Mouse (Mus musculus): ENCODE measurements around the gene Trim31. TPM values are rescaled to one million over a fixed set of nuclear protein-coding genes. Genes with fewer than 3 reads are reported as not detected.

Trim31 gene
- polyA plus RNA-seq, 1 experiment = not detected

- H3K4me3 ChIP-seq (ENCODE audit: insufficient read depth, low read depth, low read length) = no peak overlapping the region
- no peaks in the 10 kb centered on the region for H3K4me1 ChIP-seq (ENCODE audit: control insufficient read depth, insufficient read depth, low read length)
- no peak overlapping the region for H3K27ac ChIP-seq (ENCODE audit: insufficient read depth, low read depth, low read length)
- WGBS = 78% methylated on average over 12 of the region's 12 CpGs
- TF ChIP-seq CTCF (IDR thresholded peaks at IDR 0.05; ENCODE audit: insufficient read depth, low read depth, low read length) (no peak), POLR2A (IDR thresholded peaks at IDR 0.05; ENCODE audit: insufficient read depth, low read depth, low read length) (no peak)
Observed at GRCm38 (mm10) chr17:36929236-36929932, 31.5 kb downstream of the Trim31 start.

DNA sequence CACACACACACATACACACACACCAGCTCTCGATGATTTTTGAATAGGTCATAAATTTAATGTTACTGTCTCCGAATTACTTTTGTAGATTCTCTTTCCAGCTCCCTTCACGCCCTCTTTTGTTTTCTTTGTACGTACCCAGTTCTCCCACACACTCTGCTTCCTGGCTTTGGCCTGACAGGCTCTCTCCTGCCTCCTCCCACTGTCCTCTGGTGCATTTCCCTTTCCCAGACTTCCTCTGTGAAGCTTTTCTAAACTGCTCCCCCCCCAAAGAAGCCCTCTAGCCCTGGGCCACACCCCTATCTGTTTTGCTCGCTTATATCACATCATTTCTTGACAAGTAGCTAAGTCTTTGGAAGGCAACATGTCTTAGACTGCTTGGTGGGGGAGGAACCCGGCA lies 32.3 kb downstream of the Trim31 start:
- WGBS = 66% methylated on average over 6 of the region's 6 CpGs
- no peak overlapping the region for H3K4me3 ChIP-seq (ENCODE audit: insufficient read depth, low read depth, low read length)
- H3K27ac ChIP-seq (ENCODE audit: insufficient read depth, low read depth, low read length) = no peak overlapping the region
- no peak for TF ChIP-seq CTCF (IDR thresholded peaks at IDR 0.05; ENCODE audit: insufficient read depth, low read depth, low read length)
- TF ChIP-seq POLR2A (IDR thresholded peaks at IDR 0.05; ENCODE audit: insufficient read depth, low read depth, low read length) = no peak
- no peaks in the 10 kb centered on the region for H3K4me1 ChIP-seq (ENCODE audit: control insufficient read depth, insufficient read depth, low read length)

GRCm38 (mm10) chr17:36931130-36931529 lies 33.2 kb downstream of the Trim31 start:
- 77% methylated on average over 4 of the region's 4 CpGs for WGBS
- Histone ChIP-seq H3K27ac (ENCODE audit: insufficient read depth, low read depth, low read length) (no peak overlapping the region), H3K4me1 (ENCODE audit: control insufficient read depth, insufficient read depth, low read length) (no peaks in the 10 kb centered on the region), H3K4me3 (ENCODE audit: insufficient read depth, low read depth, low read length) (no peak overlapping the region)
- TF ChIP-seq CTCF (IDR thresholded peaks at IDR 0.05; ENCODE audit: insufficient read depth, low read depth, low read length) = no peak
- no peak for TF ChIP-seq POLR2A (IDR thresholded peaks at IDR 0.05; ENCODE audit: insufficient read depth, low read depth, low read length)

- 72% methylated on average over 2 of the region's 2 CpGs for WGBS
- H3K27ac ChIP-seq (ENCODE audit: insufficient read depth, low read depth, low read length) = no peak overlapping the region
- no peak for TF ChIP-seq CTCF (IDR thresholded peaks at IDR 0.05; ENCODE audit: insufficient read depth, low read depth, low read length)
- TF ChIP-seq POLR2A (IDR thresholded peaks at IDR 0.05; ENCODE audit: insufficient read depth, low read depth, low read length) = no peak
- no peak overlapping the region for H3K4me3 ChIP-seq (ENCODE audit: insufficient read depth, low read depth, low read length)
- H3K4me1 ChIP-seq (ENCODE audit: control insufficient read depth, insufficient read depth, low read length) = no peaks in the 10 kb centered on the region
Observed at GRCm38 (mm10) chr17:36931806-36932205, 33.9 kb downstream of the Trim31 start.

- no peak overlapping the region for H3K4me3 ChIP-seq (ENCODE audit: insufficient read depth, low read depth, low read length)
- no peak overlapping the region for H3K27ac ChIP-seq (ENCODE audit: insufficient read depth, low read depth, low read length)
- no peak for TF ChIP-seq POLR2A (IDR thresholded peaks at IDR 0.05; ENCODE audit: insufficient read depth, low read depth, low read length)
- TF ChIP-seq CTCF (IDR thresholded peaks at IDR 0.05; ENCODE audit: insufficient read depth, low read depth, low read length) = no peak
- 84% methylated on average over 2 of the region's 2 CpGs for whole genome bisulfite sequencing
- peaks cover 6% of the 10 kb centered on the region for H3K4me1 ChIP-seq (ENCODE audit: control insufficient read depth, insufficient read depth, low read length)
Observed at GRCm38 (mm10) chr17:36938056-36938455, 40.1 kb downstream of the Trim31 start.

DNA sequence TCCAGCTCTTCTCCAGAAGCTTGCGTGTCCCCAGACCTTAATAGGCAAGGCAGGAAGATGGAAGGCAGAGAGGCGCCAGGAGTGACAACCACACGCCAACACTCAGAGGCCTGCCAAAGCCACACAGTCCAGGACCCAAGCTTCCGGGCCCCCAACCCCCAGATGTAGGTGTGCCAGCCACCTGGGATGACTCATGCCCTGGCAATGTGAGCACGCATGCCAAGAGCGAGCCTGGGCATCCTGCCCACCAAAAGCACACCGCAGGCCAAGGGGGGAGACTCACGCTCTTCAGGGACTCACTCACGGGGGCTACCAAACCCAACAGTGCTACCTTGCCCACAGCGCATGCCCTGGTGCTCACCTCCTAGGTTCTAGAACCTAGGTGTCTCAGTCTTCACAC lies 44.5 kb downstream of the Trim31 start:
- WGBS = 54% methylated on average over 10 of the region's 10 CpGs
- H3K27ac ChIP-seq (ENCODE audit: insufficient read depth, low read depth, low read length) = no peak overlapping the region

GRCm38 (mm10) chr17:36942791-36943471 lies 45.0 kb downstream of the Trim31 start, which contains the start of gene Rnf39:
Rnf39 (plus strand) TSS chr17:36942918.
- no peak for TF ChIP-seq POLR2A (IDR thresholded peaks at IDR 0.05; ENCODE audit: insufficient read depth, low read depth, low read length)
- no peak for TF ChIP-seq CTCF (IDR thresholded peaks at IDR 0.05; ENCODE audit: insufficient read depth, low read depth, low read length)
- WGBS = 15% methylated on average over 58 of the region's 59 CpGs
- Histone ChIP-seq H3K4me1 (ENCODE audit: control insufficient read depth, insufficient read depth, low read length) (peaks cover 18% of the 10 kb centered on the region), H3K27ac (ENCODE audit: insufficient read depth, low read depth, low read length) (no peak within 1 kb of the TSS), H3K4me3 (ENCODE audit: insufficient read depth, low read depth, low read length) (peak within 1 kb of the TSS; percentile 28)

More for the DNA sequence above, 44.5 kb downstream of the Trim31 start:
- Histone ChIP-seq H3K4me3 (ENCODE audit: insufficient read depth, low read depth, low read length) (peak overlapping the region; percentile 28; the same call in 1 of the 2 replicates), H3K4me1 (ENCODE audit: control insufficient read depth, insufficient read depth, low read length) (peaks cover 16% of the 10 kb centered on the region)
- TF ChIP-seq POLR2A (IDR thresholded peaks at IDR 0.05; ENCODE audit: insufficient read depth, low read depth, low read length) = no peak
- no peak for TF ChIP-seq CTCF (IDR thresholded peaks at IDR 0.05; ENCODE audit: insufficient read depth, low read depth, low read length)

DNA sequence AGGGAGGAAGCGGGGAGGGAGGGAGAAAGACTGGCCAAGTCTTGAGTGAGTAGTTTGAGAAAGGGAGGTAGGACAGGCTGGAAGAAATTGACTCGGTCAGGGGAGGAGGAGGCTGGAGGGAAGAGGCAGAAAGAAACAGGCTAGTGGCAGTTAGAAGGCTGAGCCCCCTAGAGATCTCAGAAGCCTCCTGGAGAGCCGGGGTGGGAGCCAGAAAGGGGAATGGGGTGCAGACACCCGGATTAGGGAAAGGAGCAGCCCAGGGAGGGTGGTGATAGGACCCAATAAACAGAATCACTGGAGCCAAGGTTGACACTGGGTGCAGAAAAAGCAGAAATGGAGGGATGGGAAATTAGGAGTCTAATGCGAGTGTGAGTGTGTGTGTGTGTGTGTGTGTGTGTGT lies 45.8 kb downstream of the Trim31 start:
- 53% methylated on average over 5 of the region's 5 CpGs for WGBS
- no peak overlapping the region for H3K4me3 ChIP-seq (ENCODE audit: insufficient read depth, low read depth, low read length)
- no peak overlapping the region for H3K27ac ChIP-seq (ENCODE audit: insufficient read depth, low read depth, low read length)
- TF ChIP-seq POLR2A (IDR thresholded peaks at IDR 0.05; ENCODE audit: insufficient read depth, low read depth, low read length) = no peak
- no peak for TF ChIP-seq CTCF (IDR thresholded peaks at IDR 0.05; ENCODE audit: insufficient read depth, low read depth, low read length)
- peaks cover 18% of the 10 kb centered on the region for H3K4me1 ChIP-seq (ENCODE audit: control insufficient read depth, insufficient read depth, low read length)

- no peak overlapping the region for H3K27ac ChIP-seq (ENCODE audit: insufficient read depth, low read depth, low read length)
- WGBS = 50% methylated on average over 9 of the region's 9 CpGs
- H3K4me1 ChIP-seq (ENCODE audit: control insufficient read depth, insufficient read depth, low read length) = peaks cover 18% of the 10 kb centered on the region
- H3K4me3 ChIP-seq (ENCODE audit: insufficient read depth, low read depth, low read length) = no peak overlapping the region
- TF ChIP-seq POLR2A (IDR thresholded peaks at IDR 0.05; ENCODE audit: insufficient read depth, low read depth, low read length) (no peak), CTCF (IDR thresholded peaks at IDR 0.05; ENCODE audit: insufficient read depth, low read depth, low read length) (no peak)
Observed at GRCm38 (mm10) chr17:36944121-36944775, 46.3 kb downstream of the Trim31 start.
